Mouse (Mus musculus) midbrain, embryonic 11.5 days (tissue): ENCODE measurements at regions not wholly inside any gene's neighbourhood (a gene's known extent, or its start where the extent isn't known, plus 50 kb on each side); places are given as distances from the start of the nearest gene placed in this dataset.

Source experiments
- ATAC-seq: fragments of 200-750 bp; cut with Nextera tagmentation; 2 replicates; pipeline ENCODE4 v1.8.0; 2017; ENCODE audit warnings: moderate TSS enrichment, moderate library complexity; ENCODE audit not compliant: low FRiP score
- DNase-seq: peaks from one replicate; pipeline ENCODE4 v3.0.0; 2015; ENCODE audit warnings: low spot score; ENCODE audit errors: missing footprints
- H3K27ac ChIP-seq: fragments of 300-500 bp; sonication (generic); 2 replicates; pipeline ENCODE4 v1.5.1; 2014; ENCODE audit warnings: low read depth, low read length
- H3K27me3 ChIP-seq: fragments of 300-500 bp; sonication (generic); 2 replicates; pipeline ENCODE4 v1.6.1; 2014; ENCODE audit warnings: mild to moderate bottlenecking, low read length, moderate library complexity, mixed read lengths; ENCODE audit not compliant: control insufficient read depth, insufficient read depth
- H3K36me3 ChIP-seq: fragments of 300-500 bp; sonication (generic); 2 replicates; pipeline ENCODE4 v1.6.1; 2014; ENCODE audit warnings: mild to moderate bottlenecking, low read length, moderate library complexity, mixed read lengths; ENCODE audit not compliant: control insufficient read depth, insufficient read depth
- H3K4me1 ChIP-seq: fragments of 300-500 bp; sonication (generic); 2 replicates; pipeline ENCODE4 v1.6.1; 2014; ENCODE audit warnings: low read length; ENCODE audit not compliant: control insufficient read depth, insufficient read depth
- H3K4me2 ChIP-seq: fragments of 300-500 bp; sonication (generic); 2 replicates; pipeline ENCODE4 v1.6.1; 2014; ENCODE audit warnings: mild to moderate bottlenecking, moderate library complexity
- H3K4me3 ChIP-seq: fragments of 300-500 bp; sonication (generic); 2 replicates; pipeline ENCODE4 v1.5.1; 2014; ENCODE audit warnings: low read depth, low read length
- H3K9ac ChIP-seq: fragments of 300-500 bp; sonication (generic); 2 replicates; pipeline ENCODE4 v1.6.1; 2014; ENCODE audit warnings: low read length
- H3K9me3 ChIP-seq: fragments of 300-500 bp; sonication (generic); 2 replicates; pipeline ENCODE4 v1.6.1; 2016; ENCODE audit warnings: low read length; ENCODE audit not compliant: control insufficient read depth
- WGBS: fragments of 180-500 bp; shearing (Covaris S2); extraction: QIAGEN DNeasy Blood & Tissue Kit; methylation state at CpG from one replicate; pipeline ENCODE4 v1.1.7; 2014; 5-methylcytosine and 5-hydroxymethylcytosine counted together

DNA sequence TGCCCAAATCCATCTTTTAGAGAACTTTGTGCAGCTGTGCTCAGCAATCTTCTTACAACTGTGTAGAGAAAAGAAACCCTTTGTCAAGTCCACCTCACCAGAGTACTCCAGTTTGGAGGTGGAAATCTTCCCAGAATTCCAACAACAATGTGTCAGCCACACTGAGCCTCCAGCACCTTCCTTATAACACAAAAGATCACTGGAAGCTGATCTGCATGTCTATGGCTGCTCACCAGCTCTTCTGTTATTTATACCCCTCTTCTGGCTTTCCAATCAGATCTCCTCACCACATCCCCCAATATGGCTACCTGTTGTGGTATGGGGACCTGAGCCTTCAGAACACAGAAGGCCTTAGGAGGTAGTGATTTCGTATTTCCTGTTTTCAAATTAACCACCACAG, 50.2 kb upstream of the Galnt18 start:
- ATAC-seq = no peak
- H3K27me3 ChIP-seq = no peaks in the 10 kb centered on the region
- 74% methylated on average over 1 of the region's 1 CpGs for WGBS

More for the DNA sequence above, 50.2 kb upstream of the Galnt18 start:
- no peak overlapping the region for H3K4me3 ChIP-seq
- H3K36me3 ChIP-seq = no peaks in the 10 kb centered on the region
- no peaks in the 10 kb centered on the region for H3K4me1 ChIP-seq
- no peaks in the 10 kb centered on the region for H3K9me3 ChIP-seq
- no peak overlapping the region for H3K9ac ChIP-seq
- DNase-seq = no peak
- H3K27ac ChIP-seq = no peak overlapping the region
- H3K4me2 ChIP-seq = no peak overlapping the region
